Mouse (Mus musculus): ENCODE measurements around the gene Lman1l. TPM values are rescaled to one million over a fixed set of nuclear protein-coding genes. Genes with fewer than 3 reads are reported as not detected.
A peak's percentile ranks its signal among the peaks of the same experiment; 100 is the strongest.

The Lman1l gene
- polyA plus RNA-seq, 1 experiment from 2014 or later = not detected

- Histone ChIP-seq H3K36me3 (ENCODE audit: insufficient read depth, low read length) (0 out of 2 replicates have a peak, but pooled peaks cover 8% of the 10 kb centered on the region), H3K9ac (replicated peaks; ENCODE audit: low read length) (peak overlapping the region; percentile 24; the same call in 1 of the 2 replicates), H3K27ac (ENCODE audit: low read length) (peak overlapping the region; percentile 85), H3K4me1 (ENCODE audit: insufficient read depth, low read length) (peaks cover 84% of the 10 kb centered on the region), H3K27me3 (ENCODE audit: insufficient read depth, low read length) (no peaks in the 10 kb centered on the region), H3K4me3 (ENCODE audit: low read length) (0 out of 2 replicates have a peak overlapping the region, but pooled peaks have one; percentile 3), H3K9me3 (ENCODE audit: low read length) (no peaks in the 10 kb centered on the region), H3K4me2 (replicated peaks; ENCODE audit: low read depth, low read length) (peak overlapping the region; percentile 40)
- ATAC-seq (ENCODE audit: low FRiP score, low TSS enrichment) = no peak
- 70% methylated on average over 1 of the region's 1 CpGs for WGBS
These were observed 20.4 kb upstream of the Lman1l start for GRCm38 (mm10) chr9:57641022-57641421.

- H3K9me3 ChIP-seq (ENCODE audit: low read length) = no peaks in the 10 kb centered on the region
- peak overlapping the region; percentile 40 for H3K4me2 ChIP-seq (replicated peaks; ENCODE audit: low read depth, low read length)
- H3K27ac ChIP-seq (ENCODE audit: low read length) = peak overlapping the region; percentile 85
- peaks cover 81% of the 10 kb centered on the region for H3K4me1 ChIP-seq (ENCODE audit: insufficient read depth, low read length)
- 0 out of 2 replicates have a peak, but pooled peaks cover 8% of the 10 kb centered on the region for H3K36me3 ChIP-seq (ENCODE audit: insufficient read depth, low read length)
- H3K9ac ChIP-seq (replicated peaks; ENCODE audit: low read length) = peak overlapping the region; percentile 24
- 3% methylated on average over 15 of the region's 15 CpGs for WGBS
- no peaks in the 10 kb centered on the region for H3K27me3 ChIP-seq (ENCODE audit: insufficient read depth, low read length)
- ATAC-seq (ENCODE audit: low FRiP score, low TSS enrichment) = peak; percentile 62
- H3K4me3 ChIP-seq (ENCODE audit: low read length) = peak overlapping the region; percentile 3; the same call in 1 of the 2 replicates
These were observed 19.8 kb upstream of the Lman1l start for GRCm38 (mm10) chr9:57640384-57640783.

- H3K36me3 ChIP-seq (ENCODE audit: insufficient read depth, low read length) = 0 out of 2 replicates have a peak, but pooled peaks cover 8% of the 10 kb centered on the region
These were observed 19.2 kb upstream of the Lman1l start for GRCm38 (mm10) chr9:57639661-57640328.

GRCm38 (mm10) chr9:57638651-57639459 lies 18.3 kb upstream of the Lman1l start:
- peak; percentile 42 for ATAC-seq (ENCODE audit: low FRiP score, low TSS enrichment)
- H3K4me3 ChIP-seq (ENCODE audit: low read length) = no peak overlapping the region

More at GRCm38 (mm10) chr9:57639661-57640328, 19.2 kb upstream of the Lman1l start:
- Histone ChIP-seq H3K9ac (replicated peaks; ENCODE audit: low read length) (peak overlapping the region; percentile 24), H3K9me3 (ENCODE audit: low read length) (no peaks in the 10 kb centered on the region), H3K4me1 (ENCODE audit: insufficient read depth, low read length) (peaks cover 81% of the 10 kb centered on the region), H3K4me2 (replicated peaks; ENCODE audit: low read depth, low read length) (peak overlapping the region; percentile 40), H3K4me3 (ENCODE audit: low read length) (peak overlapping the region; percentile 3; the same call in 1 of the 2 replicates), H3K27me3 (ENCODE audit: insufficient read depth, low read length) (no peaks in the 10 kb centered on the region), H3K27ac (ENCODE audit: low read length) (peak overlapping the region; percentile 85)
- WGBS = 64% methylated on average over 5 of the region's 5 CpGs
- ATAC-seq (ENCODE audit: low FRiP score, low TSS enrichment) = no peak

GRCm38 (mm10) chr9:57637741-57638322 lies 17.3 kb upstream of the Lman1l start:
- H3K9ac ChIP-seq (replicated peaks; ENCODE audit: low read length) = no peak overlapping the region; the same call in 1 of the 2 replicates

More at GRCm38 (mm10) chr9:57638651-57639459, 18.3 kb upstream of the Lman1l start:
- Histone ChIP-seq H3K9ac (replicated peaks; ENCODE audit: low read length) (peak overlapping the region; percentile 49; the same call in 1 of the 2 replicates), H3K4me1 (ENCODE audit: insufficient read depth, low read length) (peaks cover 72% of the 10 kb centered on the region), H3K4me2 (replicated peaks; ENCODE audit: low read depth, low read length) (peak overlapping the region; percentile 40), H3K9me3 (ENCODE audit: low read length) (no peaks in the 10 kb centered on the region), H3K27ac (ENCODE audit: low read length) (peak overlapping the region; percentile 76), H3K27me3 (ENCODE audit: insufficient read depth, low read length) (no peaks in the 10 kb centered on the region), H3K36me3 (ENCODE audit: insufficient read depth, low read length) (0 out of 2 replicates have a peak, but pooled peaks cover 8% of the 10 kb centered on the region)
- WGBS = 18% methylated on average over 8 of the region's 8 CpGs

GRCm38 (mm10) chr9:57637272-57637671 lies 16.7 kb upstream of the Lman1l start:
- Histone ChIP-seq H3K27me3 (ENCODE audit: insufficient read depth, low read length) (no peaks in the 10 kb centered on the region), H3K27ac (ENCODE audit: low read length) (peak overlapping the region; percentile 76), H3K4me1 (ENCODE audit: insufficient read depth, low read length) (peaks cover 57% of the 10 kb centered on the region), H3K9ac (replicated peaks; ENCODE audit: low read length) (0 out of 2 replicates have a peak overlapping the region, but pooled peaks have one; percentile 19), H3K4me2 (replicated peaks; ENCODE audit: low read depth, low read length) (peak overlapping the region; percentile 40; the same call in 1 of the 2 replicates), H3K9me3 (ENCODE audit: low read length) (no peaks in the 10 kb centered on the region), H3K36me3 (ENCODE audit: insufficient read depth, low read length) (0 out of 2 replicates have a peak, but pooled peaks cover 8% of the 10 kb centered on the region), H3K4me3 (ENCODE audit: low read length) (no peak overlapping the region)
- ATAC-seq (ENCODE audit: low FRiP score, low TSS enrichment) = no peak
- 57% methylated on average over 3 of the region's 3 CpGs for WGBS

More at GRCm38 (mm10) chr9:57637741-57638322, 17.3 kb upstream of the Lman1l start:
- 0 out of 2 replicates have a peak, but pooled peaks cover 8% of the 10 kb centered on the region for H3K36me3 ChIP-seq (ENCODE audit: insufficient read depth, low read length)
- peak; percentile 52 for ATAC-seq (ENCODE audit: low FRiP score, low TSS enrichment)
- H3K27ac ChIP-seq (ENCODE audit: low read length) = peak overlapping the region; percentile 76
- peaks cover 61% of the 10 kb centered on the region for H3K4me1 ChIP-seq (ENCODE audit: insufficient read depth, low read length)
- H3K4me3 ChIP-seq (ENCODE audit: low read length) = no peak overlapping the region
- peak overlapping the region; percentile 40 for H3K4me2 ChIP-seq (replicated peaks; ENCODE audit: low read depth, low read length)
- H3K27me3 ChIP-seq (ENCODE audit: insufficient read depth, low read length) = no peaks in the 10 kb centered on the region
- 10% methylated on average over 6 of the region's 6 CpGs for WGBS
- no peaks in the 10 kb centered on the region for H3K9me3 ChIP-seq (ENCODE audit: low read length)

- ATAC-seq (ENCODE audit: low FRiP score, low TSS enrichment) = no peak
- Histone ChIP-seq H3K9me3 (ENCODE audit: low read length) (no peaks in the 10 kb centered on the region), H3K4me2 (replicated peaks; ENCODE audit: low read depth, low read length) (no peak overlapping the region), H3K4me3 (ENCODE audit: low read length) (no peak overlapping the region), H3K36me3 (ENCODE audit: insufficient read depth, low read length) (peaks cover 29% of the 10 kb centered on the region), H3K4me1 (ENCODE audit: insufficient read depth, low read length) (peaks cover 20% of the 10 kb centered on the region), H3K9ac (replicated peaks; ENCODE audit: low read length) (no peak overlapping the region), H3K27me3 (ENCODE audit: insufficient read depth, low read length) (no peaks in the 10 kb centered on the region), H3K27ac (ENCODE audit: low read length) (no peak overlapping the region)
- WGBS = 57% methylated on average over 4 of the region's 4 CpGs
These were observed 13.0 kb upstream of the Lman1l start for GRCm38 (mm10) chr9:57633481-57634024.

GRCm38 (mm10) chr9:57629118-57629874 lies 8.7 kb upstream of the Lman1l start:
- peak; percentile 49 for ATAC-seq (ENCODE audit: low FRiP score, low TSS enrichment)
- H3K4me3 ChIP-seq (ENCODE audit: low read length) = no peak overlapping the region
- peaks cover 71% of the 10 kb centered on the region for H3K36me3 ChIP-seq (ENCODE audit: insufficient read depth, low read length)
- WGBS = 68% methylated on average over 14 of the region's 14 CpGs
- no peak overlapping the region for H3K27ac ChIP-seq (ENCODE audit: low read length)
- no peaks in the 10 kb centered on the region for H3K4me1 ChIP-seq (ENCODE audit: insufficient read depth, low read length)
- no peaks in the 10 kb centered on the region for H3K9me3 ChIP-seq (ENCODE audit: low read length)
- no peak overlapping the region for H3K4me2 ChIP-seq (replicated peaks; ENCODE audit: low read depth, low read length)
- no peak overlapping the region for H3K9ac ChIP-seq (replicated peaks; ENCODE audit: low read length)
- H3K27me3 ChIP-seq (ENCODE audit: insufficient read depth, low read length) = no peaks in the 10 kb centered on the region

All from kidney, embryonic 16.5 days (tissue).